Mouse (Mus musculus): ENCODE data around the gene Prr30.
"Not testable (repeated sequence)": the region's sequence is repeated elsewhere in the genome, so short reads cannot be mapped to it uniquely, and the experiment has no call there.

Gene Prr30

GRCm38 (mm10) chr14:101200230-101200629, at the start of gene Prr30:
TSS of gene Prr30 (minus strand) at chr14:101200330.
- no peak for DNase-seq (ENCODE audit: low read depth)

GRCm38 (mm10) chr14:101246793-101247192, 46.7 kb upstream of the Prr30 start:
- no peak for DNase-seq (ENCODE audit: low read depth)

- DNase-seq (ENCODE audit: low read depth), result no peak
These were observed 45.6 kb upstream of the Prr30 start for GRCm38 (mm10) chr14:101245706-101246105.

GRCm38 (mm10) chr14:101244441-101244840, 44.3 kb upstream of the Prr30 start:
- DNase-seq (ENCODE audit: low read depth), result not testable (repeated sequence)

GRCm38 (mm10) chr14:101237965-101238364, 37.8 kb upstream of the Prr30 start:
- DNase-seq (ENCODE audit: low read depth), result no peak

- no peak for DNase-seq (ENCODE audit: low read depth)
These were observed 28.9 kb upstream of the Prr30 start for GRCm38 (mm10) chr14:101229068-101229467.

GRCm38 (mm10) chr14:101222319-101222718, 22.2 kb upstream of the Prr30 start:
- no peak for DNase-seq (ENCODE audit: low read depth)

- no peak for DNase-seq (ENCODE audit: low read depth)
These were observed 27.9 kb downstream of the Prr30 start for GRCm38 (mm10) chr14:101172258-101172657.
